Mouse (Mus musculus) hindbrain, embryonic 16.5 days (tissue): ENCODE measurements around the gene Olfr1417. TPM values are rescaled to one million over a fixed set of nuclear protein-coding genes. Genes with fewer than 3 reads are reported as not detected.

ENCODE experiments used
- polyA plus RNA-seq: library from polyadenylated mRNA; unstranded; fragments of >200 nt; fragmentation: Nextera tagmentation; extraction: Ambion mirVana; gene quantifications from 2 replicates; pipeline ENCODE4 v1.2.1, GENCODE M21; 2015

Olfr1417 gene
- polyA plus RNA-seq, 1 experiment from 2014 or later: 0.33 TPM

Other genes with a start within 250 kb of the Olfr1417 start
- gene Ms4a6d, start 234.4 kb downstream of the Olfr1417 start, polyA plus RNA-seq: 1.9 and 2.1 TPM in 2 replicates
- 0.10 and 0.32 TPM in 2 replicates for gene Ms4a2, start 215.5 kb downstream of the Olfr1417 start, polyA plus RNA-seq
- gene Ms4a3, start 198.4 kb downstream of the Olfr1417 start, polyA plus RNA-seq: not detected in 2 replicates
- not detected in 2 replicates for gene Oosp2, start 178.7 kb downstream of the Olfr1417 start, polyA plus RNA-seq
- gene Oosp1, start 148.1 kb downstream of the Olfr1417 start, polyA plus RNA-seq: not detected in 2 replicates
- gene Oosp3, start 142.2 kb downstream of the Olfr1417 start, polyA plus RNA-seq: not detected in 2 replicates
- gene Gif, start 91.7 kb downstream of the Olfr1417 start, polyA plus RNA-seq: not detected in 2 replicates
- gene Mrpl16, start 68.8 kb downstream of the Olfr1417 start, polyA plus RNA-seq: 46.2 and 49.1 TPM in 2 replicates
- 20.1 and 21.1 TPM in 2 replicates for gene Stx3, start 19.8 kb downstream of the Olfr1417 start, polyA plus RNA-seq
- gene Olfr1418, start 21.8 kb upstream of the Olfr1417 start, polyA plus RNA-seq: not detected in 2 replicates
- not detected in 2 replicates for gene Olfr1419, start 35.9 kb upstream of the Olfr1417 start, polyA plus RNA-seq
- gene Olfr1420, start 47.3 kb upstream of the Olfr1417 start, polyA plus RNA-seq: not detected in 2 replicates
- 14.8 and 16.4 TPM in 2 replicates for gene Patl1, start 73.2 kb upstream of the Olfr1417 start, polyA plus RNA-seq
- 3.0 and 3.2 TPM in 2 replicates for gene Osbp, start 126.7 kb upstream of the Olfr1417 start, polyA plus RNA-seq
- gene Olfr1423, start 202.1 kb upstream of the Olfr1417 start, polyA plus RNA-seq: not detected in 2 replicates
- gene Olfr1424, start 223.5 kb upstream of the Olfr1417 start, polyA plus RNA-seq: not detected in 2 replicates
- not detected in 2 replicates for gene Olfr1425, start 238.5 kb upstream of the Olfr1417 start, polyA plus RNA-seq